Mouse (Mus musculus) hindbrain, postnatal 0 days (tissue): ENCODE data around the gene Banf1. TPM values are rescaled to one million over a fixed set of nuclear protein-coding genes. Genes with fewer than 3 reads are reported as not detected.
"Not testable (repeated sequence)": the region's sequence is repeated elsewhere in the genome, so short reads cannot be mapped to it uniquely, and the experiment has no call there.

Experiments
- ATAC-seq: fragments of 200-750 bp; cut with Nextera tagmentation; 2 replicates; pipeline ENCODE4 v1.8.0; 2017; ENCODE audit warnings: mild to moderate bottlenecking, moderate TSS enrichment, moderate library complexity
- DNase-seq: peaks from one replicate; pipeline ENCODE4 v3.0.0-alpha.2; 2015; ENCODE audit warnings: low spot score
- H3K27ac ChIP-seq: fragments of 300-500 bp; sonication (generic); 2 replicates; pipeline ENCODE4 v1.5.1; 2014; ENCODE audit warnings: mild to moderate bottlenecking
- H3K27me3 ChIP-seq: fragments of 300-500 bp; sonication (generic); 2 replicates; pipeline ENCODE4 v1.6.1; 2014; ENCODE audit warnings: low read length, mixed read lengths; ENCODE audit not compliant: insufficient read depth
- H3K36me3 ChIP-seq: fragments of 300-500 bp; sonication (generic); 2 replicates; pipeline ENCODE4 v1.6.1; 2014; ENCODE audit warnings: low read length, mixed read lengths; ENCODE audit not compliant: insufficient read depth
- H3K4me1 ChIP-seq: fragments of 300-500 bp; sonication (generic); 2 replicates; pipeline ENCODE4 v1.6.1; 2014; ENCODE audit warnings: antibody characterized with exemption, low read length, mixed read lengths; ENCODE audit not compliant: insufficient read depth
- H3K4me2 ChIP-seq: fragments of 300-500 bp; sonication (generic); 2 replicates; pipeline ENCODE4 v1.6.1; 2014; ENCODE audit warnings: low read depth, mild to moderate bottlenecking, low read length, moderate library complexity, mixed read lengths
- H3K4me3 ChIP-seq: fragments of 300-500 bp; sonication (generic); 2 replicates; pipeline ENCODE4 v1.5.1; 2014; ENCODE audit warnings: low read length
- H3K9ac ChIP-seq: fragments of 300-500 bp; sonication (generic); replicated peaks from 2 replicates; pipeline ENCODE4 v1.6.1; 2014; ENCODE audit warnings: mild to moderate bottlenecking, low read length, moderate library complexity, mixed read lengths
- H3K9me3 ChIP-seq: fragments of 300-500 bp; sonication (generic); 2 replicates; pipeline ENCODE4 v1.6.1; 2016; ENCODE audit warnings: low read length, mixed read lengths
- CTCF ChIP-seq: IDR thresholded peaks from 2 replicates; pipeline ENCODE4 v1.5.1; 2016; ENCODE audit warnings: antibody characterized with exemption, control low read depth, low read depth
- WGBS: fragments of 180-500 bp; shearing (Covaris S2); extraction: QIAGEN DNeasy Blood & Tissue Kit; methylation state at CpG from one replicate; pipeline ENCODE4 v1.1.7; 2014; 5-methylcytosine and 5-hydroxymethylcytosine counted together
- polyA plus RNA-seq: library from polyadenylated mRNA; unstranded; fragments of >200 nt; fragmentation: Nextera tagmentation; extraction: Ambion mirVana; gene quantifications from 2 replicates; pipeline ENCODE4 v1.2.1, GENCODE M21; 2015
- total RNA-seq: library from RNA; depleted of rRNA; stranded (reverse); fragments of >200 nt; gene quantifications from 2 replicates; pipeline ENCODE4 v1.2.3, GENCODE M21; 2014

Gene Banf1
- total and polyA plus RNA-seq, 2 experiments from 2014 or later = 78.3 to 316 TPM

- peak overlapping the region; percentile 94 for H3K4me3 ChIP-seq
- peaks cover 14% of the 10 kb centered on the region; the same call in 1 of the 2 replicates for H3K4me1 ChIP-seq
- DNase-seq (no peak), ATAC-seq (no peak; the same call in 1 of the 2 replicates)
- no peak for TF ChIP-seq CTCF
- H3K9me3 ChIP-seq = no peaks in the 10 kb centered on the region
- no peaks in the 10 kb centered on the region for H3K27me3 ChIP-seq
- peaks cover 40% of the 10 kb centered on the region for H3K36me3 ChIP-seq
- H3K27ac ChIP-seq = peak overlapping the region; percentile 92
- H3K4me2 ChIP-seq = peak overlapping the region; percentile 95
- H3K9ac ChIP-seq = peak overlapping the region; percentile 75
- 16% methylated on average over 11 of the region's 11 CpGs for WGBS
Measured at GRCm38 (mm10) chr19:5365751-5366150, 1.2 kb downstream of the Banf1 start.

GRCm38 (mm10) chr19:5364124-5364523 lies 2.8 kb downstream of the Banf1 start:
- WGBS = 91% methylated on average over 2 of the region's 2 CpGs
- Histone ChIP-seq H3K4me3 (no peak overlapping the region), H3K27me3 (no peaks in the 10 kb centered on the region), H3K9me3 (no peaks in the 10 kb centered on the region), H3K27ac (no peak overlapping the region), H3K4me2 (no peak overlapping the region), H3K4me1 (peaks cover 14% of the 10 kb centered on the region; the same call in 1 of the 2 replicates), H3K9ac (no peak overlapping the region), H3K36me3 (peaks cover 23% of the 10 kb centered on the region)
- TF ChIP-seq CTCF = no peak
- DNase-seq (no peak), ATAC-seq (no peak)

- 88% methylated on average over 2 of the region's 2 CpGs for WGBS
Measured at GRCm38 (mm10) chr19:5362186-5362585, 4.8 kb downstream of the Banf1 start.

GRCm38 (mm10) chr19:5356080-5356479 lies 10.9 kb downstream of the Banf1 start:
- H3K4me1 ChIP-seq = no peaks in the 10 kb centered on the region
- WGBS = no CpG with 5 or more reads among the region's 1 CpGs
- no peak overlapping the region for H3K9ac ChIP-seq
- H3K4me2 ChIP-seq = no peak overlapping the region
- H3K9me3 ChIP-seq = no peaks in the 10 kb centered on the region
- no peak overlapping the region for H3K4me3 ChIP-seq
- H3K27ac ChIP-seq = no peak overlapping the region
- DNase-seq (no peak), ATAC-seq (no peak)
- no peaks in the 10 kb centered on the region for H3K27me3 ChIP-seq
- no peak for TF ChIP-seq CTCF
- H3K36me3 ChIP-seq = no peaks in the 10 kb centered on the region

More at GRCm38 (mm10) chr19:5362186-5362585, 4.8 kb downstream of the Banf1 start:
- Histone ChIP-seq H3K36me3 (peaks cover 17% of the 10 kb centered on the region), H3K9ac (no peak overlapping the region), H3K4me3 (no peak overlapping the region), H3K4me2 (no peak overlapping the region), H3K4me1 (peaks cover 6% of the 10 kb centered on the region; the same call in 1 of the 2 replicates), H3K27ac (no peak overlapping the region), H3K27me3 (no peaks in the 10 kb centered on the region), H3K9me3 (no peaks in the 10 kb centered on the region)
- DNase-seq (no peak), ATAC-seq (no peak)
- no peak for TF ChIP-seq CTCF

GRCm38 (mm10) chr19:5353609-5354008 lies 13.4 kb downstream of the Banf1 start:
- Histone ChIP-seq H3K4me3 (no peak overlapping the region), H3K4me2 (no peak overlapping the region), H3K27ac (no peak overlapping the region), H3K36me3 (no peaks in the 10 kb centered on the region), H3K4me1 (no peaks in the 10 kb centered on the region; the same call in 1 of the 2 replicates), H3K9me3 (no peaks in the 10 kb centered on the region), H3K27me3 (no peaks in the 10 kb centered on the region), H3K9ac (no peak overlapping the region)
- DNase-seq (no peak), ATAC-seq (no peak)
- WGBS = 79% methylated on average over 2 of the region's 2 CpGs
- TF ChIP-seq CTCF = no peak

GRCm38 (mm10) chr19:5349502-5349873 lies 17.5 kb downstream of the Banf1 start, which contains the start of gene Cst6:
Gene Cst6 (minus strand): TSS chr19:5349574.
- not testable (repeated sequence) for H3K9me3 ChIP-seq, H3K4me1 ChIP-seq, H3K27ac ChIP-seq, H3K27me3 ChIP-seq, ATAC-seq, H3K36me3 ChIP-seq, DNase-seq
- peak within 1 kb of the TSS; percentile 63 for H3K4me2 ChIP-seq
- WGBS = 66% methylated on average over 6 of the region's 6 CpGs
- peak within 1 kb of the TSS; percentile 33 for H3K4me3 ChIP-seq
- peak within 1 kb of the TSS; percentile 56 for H3K9ac ChIP-seq

- 7% methylated on average over 34 of the region's 34 CpGs for WGBS
- peak; percentile 66 for ATAC-seq
- peak; percentile 66 for DNase-seq
- Histone ChIP-seq H3K4me3 (peak overlapping the region; percentile 33), H3K27me3 (no peaks in the 10 kb centered on the region), H3K9ac (peak overlapping the region; percentile 56), H3K4me1 (no peaks in the 10 kb centered on the region; the same call in 1 of the 2 replicates), H3K36me3 (no peaks in the 10 kb centered on the region), H3K9me3 (no peaks in the 10 kb centered on the region), H3K27ac (no peak overlapping the region), H3K4me2 (peak overlapping the region; percentile 63)
- peak; percentile 70 for TF ChIP-seq CTCF
Measured at GRCm38 (mm10) chr19:5348526-5349501, 18.2 kb downstream of the Banf1 start.
